Mouse (Mus musculus) G1E (cell line): Measurements from ENCODE around the gene Hpd.

Experiments used
- CTCF ChIP-seq: IDR thresholded peaks from 2 replicates; pipeline ENCODE4 v1.5.1; 2012; ENCODE audit warnings: low read depth, low read length, inconsistent platforms, mixed read lengths
- GATA1 ChIP-seq: IDR thresholded peaks from 2 replicates; pipeline ENCODE4 v1.6.1; 2012; ENCODE audit warnings: borderline replicate concordance, low read length, inconsistent platforms, mixed read lengths
- GATA2 ChIP-seq: IDR thresholded peaks from 2 replicates; pipeline ENCODE4 v1.6.1; 2012; ENCODE audit warnings: low read depth, low read length, inconsistent platforms, borderline replicate concordance
- POLR2AphosphoS5 ChIP-seq: IDR thresholded peaks from 2 replicates; pipeline ENCODE4 v1.6.1; 2012; ENCODE audit warnings: low read depth, low read length, inconsistent platforms; ENCODE audit not compliant: insufficient replicate concordance
- TAL1 ChIP-seq: conservative IDR thresholded peaks from 2 replicates; pipeline ENCODE4 v1.6.1; 2012; ENCODE audit warnings: low read depth, low read length, inconsistent platforms, mixed read lengths

- TF ChIP-seq GATA1 (no peak), TAL1 (no peak), GATA2 (no peak), CTCF (no peak), POLR2AphosphoS5 (no peak)
These were observed 19.6 kb downstream of the Hpd start for GRCm38 (mm10) chr5:123162942-123163341.
